8 mouse cellular contexts compared by ENCODE assay signal in the genomic region with DNA sequence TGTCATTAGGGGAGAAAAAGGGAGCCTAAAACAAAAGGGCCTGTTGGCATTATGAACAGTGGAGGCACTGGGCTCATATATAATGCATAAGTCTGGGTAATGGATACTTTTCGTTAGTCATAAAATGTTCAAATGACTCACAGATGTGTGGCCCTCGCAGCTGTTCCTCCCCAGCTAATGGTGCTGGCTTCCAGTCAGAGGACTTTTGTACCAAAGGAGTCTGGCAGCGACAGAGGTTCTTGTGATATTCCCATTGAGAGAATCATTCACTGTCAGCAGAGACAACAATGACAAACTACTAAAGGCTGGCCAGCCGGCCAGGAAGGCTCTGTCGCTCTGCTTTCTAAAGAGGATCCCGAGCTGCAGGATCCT. TPM values are rescaled to one million over a fixed set of nuclear protein-coding genes. Genes with fewer than 3 reads are reported as not detected.
DNase-seq lines count a peak whose midpoint lies in the region; ATAC-seq and TF ChIP-seq lines count a peak whose summit lies in the region.

No protein-coding gene starts in this region.

- WGBS in heart, postnatal 0 days: 42% methylated on average over 6 of the region's 6 CpGs
- WGBS in heart, embryonic 12.5 days: 35% methylated on average over 6 of the region's 6 CpGs
- 11% methylated on average over 6 of the region's 6 CpGs for WGBS in hindbrain, embryonic 13.5 days
- 44% methylated on average over 6 of the region's 6 CpGs for WGBS in midbrain, embryonic 13.5 days

- H3K27me3 ChIP-seq in heart, postnatal 0 days (ENCODE audit: control insufficient read depth, insufficient read depth, low read length): no peaks in the 10 kb centered on the region
- no peaks in the 10 kb centered on the region for H3K27me3 ChIP-seq in heart, embryonic 12.5 days (replicated peaks)
- no peaks in the 10 kb centered on the region for H3K27me3 ChIP-seq in hindbrain, embryonic 13.5 days
- no peaks in the 10 kb centered on the region for H3K27me3 ChIP-seq in midbrain, embryonic 13.5 days

- H3K9me3 ChIP-seq in heart, postnatal 0 days (replicated peaks; ENCODE audit: control insufficient read depth, low read length): no peaks in the 10 kb centered on the region
- 0 out of 2 replicates have a peak, but pooled peaks cover 2% of the 10 kb centered on the region for H3K9me3 ChIP-seq in heart, embryonic 12.5 days (replicated peaks)
- H3K9me3 ChIP-seq in hindbrain, embryonic 13.5 days: no peaks in the 10 kb centered on the region
- H3K9me3 ChIP-seq in midbrain, embryonic 13.5 days: no peaks in the 10 kb centered on the region

- DNase-seq in heart, postnatal 0 days (ENCODE audit: low spot score): peak; percentile 19
- peak; percentile 72 for DNase-seq in brain, embryonic 14.5 days (ENCODE audit: low read depth)
- DNase-seq in frontal cortex, postnatal 10 days (ENCODE audit: low spot score in 2 of 2): no peak
- no peak for DNase-seq in spleen, postnatal 14 days (ENCODE audit: low spot score in 2 of 2)
- DNase-seq in spleen, postnatal 4 days (ENCODE audit: low spot score in 2 of 2): no peak

- H3K9ac ChIP-seq in heart, postnatal 0 days (replicated peaks; ENCODE audit: low read depth, low read length): no peak overlapping the region
- no peak overlapping the region for H3K9ac ChIP-seq in heart, embryonic 12.5 days
- 0 out of 2 replicates have a peak overlapping the region, but pooled peaks have one; percentile 9 for H3K9ac ChIP-seq in hindbrain, embryonic 13.5 days
- H3K9ac ChIP-seq in midbrain, embryonic 13.5 days (replicated peaks): no peak overlapping the region

- H3K27ac ChIP-seq in heart, postnatal 0 days (ENCODE audit: low read depth): no peak overlapping the region
- no peak overlapping the region for H3K27ac ChIP-seq in heart, embryonic 12.5 days (ENCODE audit: poor library complexity, severe bottlenecking)
- peak overlapping the region; percentile 76 for H3K27ac ChIP-seq in hindbrain, embryonic 13.5 days
- H3K27ac ChIP-seq in midbrain, embryonic 13.5 days: peak overlapping the region; percentile 37; the same call in 1 of the 2 replicates

- no peak overlapping the region for H3K4me3 ChIP-seq in heart, postnatal 0 days (ENCODE audit: low read depth, low read length)
- H3K4me3 ChIP-seq in heart, embryonic 12.5 days: no peak overlapping the region
- no peak overlapping the region for H3K4me3 ChIP-seq in hindbrain, embryonic 13.5 days
- no peak overlapping the region for H3K4me3 ChIP-seq in midbrain, embryonic 13.5 days (replicated peaks)

- no peak overlapping the region for H3K4me2 ChIP-seq in heart, postnatal 0 days (ENCODE audit: low read depth, low read length)
- H3K4me2 ChIP-seq in heart, embryonic 12.5 days: no peak overlapping the region
- no peak overlapping the region for H3K4me2 ChIP-seq in hindbrain, embryonic 13.5 days
- no peak overlapping the region for H3K4me2 ChIP-seq in midbrain, embryonic 13.5 days (replicated peaks)

- TF ChIP-seq CTCF in heart, postnatal 0 days (IDR thresholded peaks at IDR 0.05; ENCODE audit: low read depth): no peak
- no peak for TF ChIP-seq CTCF in brain, embryonic 14.5 days (IDR thresholded peaks at IDR 0.05; ENCODE audit: borderline replicate concordance, extremely low read depth, insufficient read depth, insufficient read length)

- no peak for TF ChIP-seq POLR2A in brain, embryonic 14.5 days (IDR thresholded peaks at IDR 0.05; ENCODE audit: borderline replicate concordance, extremely low read depth, insufficient read depth, insufficient read length, poor library complexity, severe bottlenecking)

- no peak for ATAC-seq in heart, postnatal 0 days (ENCODE audit: insufficient read depth, low read depth)
- ATAC-seq in heart, embryonic 12.5 days (ENCODE audit: insufficient number of reproducible peaks, low FRiP score): no peak
- 0 out of 2 replicates have a peak, but pooled peaks have one; percentile 30 for ATAC-seq in hindbrain, embryonic 13.5 days (ENCODE audit: low FRiP score)
- no peak for ATAC-seq in midbrain, embryonic 13.5 days

- no peak for TF ChIP-seq EP300 in heart, postnatal 0 days (IDR thresholded peaks at IDR 0.05; ENCODE audit: low read depth)

- H3K4me1 ChIP-seq in heart, postnatal 0 days (ENCODE audit: control insufficient read depth, insufficient read depth): no peaks in the 10 kb centered on the region
- H3K4me1 ChIP-seq in heart, embryonic 12.5 days (replicated peaks): peaks cover 8% of the 10 kb centered on the region
- H3K4me1 ChIP-seq in hindbrain, embryonic 13.5 days (replicated peaks): peaks cover 23% of the 10 kb centered on the region
- peaks cover 10% of the 10 kb centered on the region for H3K4me1 ChIP-seq in midbrain, embryonic 13.5 days (replicated peaks)

- no peaks in the 10 kb centered on the region for H3K36me3 ChIP-seq in heart, postnatal 0 days (replicated peaks; ENCODE audit: control insufficient read depth, insufficient read depth, low read length)
- no peaks in the 10 kb centered on the region for H3K36me3 ChIP-seq in heart, embryonic 12.5 days
- H3K36me3 ChIP-seq in hindbrain, embryonic 13.5 days: no peaks in the 10 kb centered on the region
- H3K36me3 ChIP-seq in midbrain, embryonic 13.5 days: no peaks in the 10 kb centered on the region

RNA-seq across cellular contexts. Expression of a gene that starts 21.5 kb away (rescaled TPM):
- 592 and 689 TPM in 2 replicates for total RNA-seq in heart, postnatal 0 days (2014; rRNA removed; ENCODE audit: low replicate concordance)
- 1,214 and 1,242 TPM in 2 replicates for polyA plus RNA-seq in heart, postnatal 0 days (2015; fragmentation: Nextera tagmentation; extraction: Ambion mirVana)
- polyA plus RNA-seq in heart, embryonic 12.5 days (2016; fragmentation: Nextera tagmentation; extraction: Ambion mirVana): 494 and 510 TPM in 2 replicates
- 150 and 186 TPM in 2 replicates for polyA plus RNA-seq in brain, embryonic 14.5 days (2012; rRNA removed)
- polyA plus RNA-seq in hindbrain, embryonic 13.5 days (2015; fragmentation: Nextera tagmentation; extraction: Ambion mirVana): 399 and 414 TPM in 2 replicates
- 364 and 385 TPM in 2 replicates for polyA plus RNA-seq in midbrain, embryonic 13.5 days (2015; fragmentation: Nextera tagmentation; extraction: Ambion mirVana)

RNA-seq across cellular contexts. Expression of a gene that starts 21.7 kb away (rescaled TPM):
- 19.9 and 30.8 TPM in 2 replicates for total RNA-seq in heart, postnatal 0 days (2014; rRNA removed; ENCODE audit: low replicate concordance)
- 10.4 and 11.0 TPM in 2 replicates for polyA plus RNA-seq in heart, postnatal 0 days (2015; fragmentation: Nextera tagmentation; extraction: Ambion mirVana)
- polyA plus RNA-seq in heart, embryonic 12.5 days (2016; fragmentation: Nextera tagmentation; extraction: Ambion mirVana): 22.6 and 23.1 TPM in 2 replicates
- 40.9 and 50.4 TPM in 2 replicates for polyA plus RNA-seq in brain, embryonic 14.5 days (2012; rRNA removed)
- polyA plus RNA-seq in hindbrain, embryonic 13.5 days (2015; fragmentation: Nextera tagmentation; extraction: Ambion mirVana): 33.2 and 38.5 TPM in 2 replicates
- 39.6 and 43.1 TPM in 2 replicates for polyA plus RNA-seq in midbrain, embryonic 13.5 days (2015; fragmentation: Nextera tagmentation; extraction: Ambion mirVana)

RNA-seq across cellular contexts. Expression of a gene that starts 23.1 kb away (rescaled TPM):
- 17.2 and 74.0 TPM in 2 replicates for total RNA-seq in heart, postnatal 0 days (2014; rRNA removed; ENCODE audit: low replicate concordance)
- polyA plus RNA-seq in heart, postnatal 0 days (2015; fragmentation: Nextera tagmentation; extraction: Ambion mirVana): 8.2 and 8.7 TPM in 2 replicates
- 19.8 and 20.2 TPM in 2 replicates for polyA plus RNA-seq in heart, embryonic 12.5 days (2016; fragmentation: Nextera tagmentation; extraction: Ambion mirVana)
- 32.2 and 36.8 TPM in 2 replicates for polyA plus RNA-seq in brain, embryonic 14.5 days (2012; rRNA removed)
- polyA plus RNA-seq in hindbrain, embryonic 13.5 days (2015; fragmentation: Nextera tagmentation; extraction: Ambion mirVana): 42.5 and 48.2 TPM in 2 replicates
- 23.8 and 24.6 TPM in 2 replicates for polyA plus RNA-seq in midbrain, embryonic 13.5 days (2015; fragmentation: Nextera tagmentation; extraction: Ambion mirVana)

Comparison
In these comparisons a context has a peak if more than half of its experiments do, and no peak if none do; other contexts are left out.
1. DNase-seq: peak in heart, postnatal 0 days (single experiment) and brain, embryonic 14.5 days (single experiment); none in frontal cortex, postnatal 10 days (0 of 2), spleen, postnatal 14 days (0 of 2) and spleen, postnatal 4 days (0 of 2).
2. H3K27ac ChIP-seq: peak in hindbrain, embryonic 13.5 days (single experiment) and midbrain, embryonic 13.5 days (single experiment); none in heart, postnatal 0 days (single experiment) and heart, embryonic 12.5 days (single experiment).